Mouse (Mus musculus) natural killer cell, adult 2 months (primary cell): ENCODE results near the gene Gm10799.
"Not testable (repeated sequence)": the region's sequence is repeated elsewhere in the genome, so short reads cannot be mapped to it uniquely, and the experiment has no call there.

Experiments
- DNase-seq, 2 experiments: peaks; one replicate each; pipeline ENCODE4 v3.0.0; 2022; ENCODE audit warnings: low spot score in 2 of 2

The Gm10799 gene

DNA sequence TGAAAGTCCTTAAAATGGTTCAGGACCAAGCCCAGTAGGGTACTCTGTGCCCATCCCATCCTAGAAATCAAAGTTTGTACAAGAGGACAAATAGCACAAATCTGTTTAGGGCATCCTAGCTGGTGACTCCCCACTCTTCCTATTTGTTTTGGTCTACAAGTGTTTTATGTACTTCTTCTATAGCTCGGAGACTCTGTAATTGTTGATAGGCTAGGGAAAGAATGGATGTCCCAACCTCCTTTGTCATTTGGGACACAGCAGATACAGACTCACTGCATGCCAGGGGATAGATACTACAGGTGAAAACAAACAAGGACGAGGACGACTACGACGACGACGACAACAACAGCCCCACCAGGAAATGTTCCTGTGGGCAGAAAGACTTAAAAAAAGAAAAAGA lies at the start of gene Gm10799:
Gene Gm10799, minus strand, starts transcription at position 101 of the 400 bp plus-strand sequence.
- not testable (repeated sequence) for DNase-seq

DNA sequence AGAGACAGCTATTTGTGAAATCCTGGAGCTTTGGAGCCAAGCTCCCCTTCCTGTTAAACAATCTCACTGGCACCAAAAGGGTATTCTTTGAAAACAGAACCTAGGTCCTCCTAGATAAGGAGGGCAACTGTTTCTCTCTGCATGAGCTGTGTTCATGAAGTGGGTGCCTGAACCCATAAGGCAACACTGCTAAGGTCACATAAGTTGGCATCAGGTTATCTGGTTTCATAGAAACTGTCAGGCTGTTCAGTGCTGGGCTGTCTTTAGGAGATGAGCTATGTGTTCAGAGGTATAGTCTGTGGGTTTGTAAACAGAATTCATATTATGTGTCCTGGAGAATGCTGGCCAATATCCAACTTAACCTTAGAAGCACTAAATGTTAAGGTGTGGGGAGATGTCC lies 48.8 kb upstream of the Gm10799 start:
- DNase-seq = not testable (repeated sequence)

DNA sequence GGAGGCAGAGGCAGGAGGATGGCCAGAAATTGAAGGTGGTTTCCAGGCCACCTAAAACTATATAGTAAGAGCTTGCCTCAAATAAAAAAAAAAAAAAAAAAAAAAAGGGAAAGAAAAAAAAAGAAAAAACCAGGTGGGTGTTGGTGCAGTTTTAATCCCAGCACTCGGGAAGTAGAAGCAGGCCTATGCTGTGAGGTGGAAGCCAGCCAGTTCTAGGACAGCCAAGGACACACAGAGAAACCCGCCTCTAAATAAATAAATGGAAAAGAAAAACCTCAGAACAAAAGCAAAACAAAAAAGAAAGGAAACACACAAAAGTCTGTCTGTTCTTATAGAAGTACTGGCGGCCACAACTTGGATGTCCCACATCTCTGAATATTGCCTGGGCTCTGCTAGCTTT lies 46.5 kb upstream of the Gm10799 start:
- DNase-seq = no peak

GRCm38 (mm10) chr2:104113563-104113962 lies 45.2 kb upstream of the Gm10799 start:
- not testable (repeated sequence) for DNase-seq

DNA sequence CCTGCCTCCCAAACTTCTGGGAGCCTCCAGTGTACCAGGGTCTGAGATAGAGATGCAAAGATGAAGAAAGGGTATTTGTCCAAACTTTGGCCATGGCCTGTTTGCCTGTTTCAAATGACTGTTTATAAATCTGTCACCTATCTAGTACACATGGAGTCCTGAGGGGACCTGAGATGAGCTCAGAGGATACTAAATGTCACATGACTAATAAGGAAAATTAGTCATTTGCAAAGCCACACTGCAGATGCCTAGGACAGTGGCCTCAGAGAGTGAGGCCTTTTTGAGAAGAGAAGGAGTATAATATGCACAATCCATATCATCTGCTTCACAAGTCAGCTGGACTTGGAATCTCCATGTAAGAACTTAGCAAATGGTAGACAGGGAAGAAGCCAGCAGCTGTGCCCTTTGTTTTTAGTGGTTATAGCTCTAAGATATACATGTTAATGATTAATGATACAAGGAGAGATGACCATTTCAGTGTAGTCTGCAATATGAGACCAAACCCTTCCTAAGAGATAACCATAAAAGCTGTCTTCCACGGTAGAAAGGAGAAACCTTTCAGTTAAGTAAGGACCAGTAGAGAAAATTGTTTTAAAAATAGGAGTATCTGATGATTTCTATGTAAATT lies 42.9 kb upstream of the Gm10799 start:
- not testable (repeated sequence) for DNase-seq

DNA sequence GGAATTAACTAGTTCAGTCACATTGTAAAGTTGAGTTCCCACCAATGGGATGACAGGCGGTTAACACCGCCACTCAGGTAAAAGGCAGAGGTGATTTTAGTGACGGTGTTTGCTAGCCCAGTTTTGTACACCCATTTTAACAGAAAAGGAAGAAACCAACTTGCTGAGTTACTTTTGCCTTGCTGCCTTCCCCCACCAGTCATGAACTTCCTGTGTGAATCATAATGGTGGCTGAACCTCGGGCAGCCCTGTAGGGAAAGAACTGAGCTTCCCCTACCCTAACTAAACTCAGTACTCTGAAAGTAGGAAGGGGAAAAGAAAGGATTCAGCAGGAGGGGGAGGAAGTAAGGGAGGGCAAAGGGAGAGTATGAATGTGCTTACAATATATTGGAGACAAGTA lies 41.7 kb upstream of the Gm10799 start:
- DNase-seq = no peak

DNA sequence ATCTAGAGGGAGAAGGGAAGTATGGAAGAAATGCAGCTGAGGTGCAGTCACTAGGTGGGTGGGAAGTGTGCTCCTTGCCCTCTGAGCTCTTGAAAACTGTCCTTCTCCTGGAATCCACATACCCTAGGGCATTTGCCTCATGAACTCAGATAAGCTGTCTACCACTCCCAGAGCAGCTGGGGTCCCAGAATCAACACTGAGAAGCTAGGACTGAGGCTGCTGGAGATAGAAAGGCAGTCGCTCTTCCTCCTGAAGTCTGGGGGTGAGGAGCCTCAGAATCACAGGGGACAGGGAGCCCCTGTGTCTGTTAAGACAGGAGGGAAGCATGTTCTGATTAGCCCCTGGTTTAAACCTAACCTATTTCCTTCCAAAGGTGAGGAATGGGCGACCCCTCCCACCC lies 41.2 kb upstream of the Gm10799 start:
- no peak for DNase-seq

DNA sequence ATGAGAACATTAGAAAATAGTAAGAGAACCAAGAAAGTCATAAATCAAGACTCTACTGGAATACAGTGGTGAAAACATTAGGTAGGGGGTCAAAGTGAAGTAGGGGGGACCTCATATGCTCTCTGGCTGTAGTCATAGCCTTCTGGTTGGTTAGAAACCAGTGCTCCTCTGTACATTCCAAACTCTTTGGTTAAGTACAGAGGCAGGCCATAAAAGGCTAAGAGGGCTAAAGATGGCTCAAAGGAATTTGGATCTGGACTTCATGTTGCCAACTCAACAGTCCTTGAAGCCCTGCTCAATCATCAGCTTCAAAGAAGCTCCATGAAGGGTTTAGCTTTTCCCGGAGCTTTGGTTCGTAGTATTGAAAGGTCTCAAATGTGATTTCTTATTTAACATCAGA lies 40.7 kb upstream of the Gm10799 start:
- DNase-seq = not testable (repeated sequence)

DNA sequence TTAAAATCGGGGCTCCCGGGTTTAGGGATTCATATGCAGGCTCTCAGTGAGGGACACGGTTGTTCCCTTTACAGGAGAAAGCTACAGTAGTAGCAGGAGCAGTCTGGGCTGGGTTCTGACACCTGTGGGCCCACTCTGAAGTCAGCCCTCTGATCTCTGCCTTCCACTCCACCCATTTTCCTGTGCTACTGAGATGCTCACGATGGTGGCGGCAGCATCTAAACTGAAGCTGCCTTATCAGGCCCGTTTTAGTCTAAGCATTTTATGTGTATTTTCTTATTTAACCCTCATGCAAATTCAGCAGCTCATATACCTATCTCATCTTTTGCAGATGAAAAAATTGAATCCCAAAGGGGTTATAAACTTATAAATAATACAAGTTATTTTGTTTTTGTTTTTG lies 36.5 kb upstream of the Gm10799 start:
- no peak for DNase-seq

DNA sequence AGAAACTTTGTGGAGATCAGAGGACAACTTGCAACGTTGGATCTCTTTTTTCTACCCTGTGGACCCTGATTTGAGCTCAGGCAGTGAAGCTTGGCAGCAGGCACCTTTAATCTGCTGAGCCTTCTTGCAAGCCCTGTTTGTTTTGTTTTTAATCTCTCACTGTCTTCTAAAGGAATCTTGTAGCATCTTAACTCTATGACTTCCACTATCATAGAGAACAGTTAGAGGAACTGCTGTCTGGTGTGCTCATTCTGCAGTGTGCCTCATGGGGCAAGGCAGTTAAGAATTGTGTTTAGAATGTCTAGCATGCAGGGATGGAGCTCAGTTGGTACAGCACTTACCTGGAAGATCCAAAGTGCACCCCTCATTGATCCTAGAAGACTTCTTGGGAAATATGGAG lies 31.6 kb upstream of the Gm10799 start:
- DNase-seq = no peak

DNA sequence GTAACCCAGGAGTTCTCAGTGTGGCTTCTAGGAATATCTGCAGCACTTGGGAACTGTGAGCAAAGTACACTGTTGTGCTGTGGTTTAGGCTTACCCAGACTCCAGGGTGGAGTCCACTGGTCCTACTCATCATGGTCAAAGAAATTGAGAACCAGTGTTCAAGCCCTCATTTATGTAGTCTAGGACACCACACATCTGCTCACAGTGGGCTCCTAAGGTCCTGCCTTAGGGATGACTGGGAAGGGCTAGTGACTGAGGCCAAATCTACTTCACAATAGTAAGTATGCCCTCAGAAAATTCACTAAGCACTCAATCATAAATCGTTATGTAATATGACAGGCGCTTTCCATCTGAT lies 30.9 kb upstream of the Gm10799 start:
- no peak for DNase-seq

- no peak for DNase-seq
These were observed 30.3 kb upstream of the Gm10799 start for GRCm38 (mm10) chr2:104098529-104099230.

GRCm38 (mm10) chr2:104097396-104097795 lies 29.0 kb upstream of the Gm10799 start:
- DNase-seq = not testable (repeated sequence)

GRCm38 (mm10) chr2:104096796-104097195 lies 28.4 kb upstream of the Gm10799 start:
- DNase-seq = not testable (repeated sequence)

DNA sequence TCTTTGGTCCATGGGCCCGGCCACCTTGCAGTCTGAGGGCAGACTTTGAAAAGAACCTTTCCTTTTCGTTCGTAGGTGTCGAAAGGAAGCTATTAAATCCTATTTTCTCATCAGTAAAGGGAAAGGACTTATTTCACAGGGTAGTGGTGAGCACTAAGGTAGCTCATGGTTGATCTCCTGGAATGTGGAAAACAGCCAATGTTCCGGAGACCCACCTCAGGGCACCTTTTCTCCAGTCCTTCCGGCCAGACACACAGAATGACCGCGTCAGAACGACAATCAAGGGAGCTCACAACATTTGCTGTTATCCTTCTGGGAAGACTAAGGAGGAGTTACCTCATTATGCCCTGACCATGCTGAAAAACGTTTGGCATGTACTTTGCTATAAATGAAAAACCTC lies 27.9 kb upstream of the Gm10799 start:
- no peak for DNase-seq

DNA sequence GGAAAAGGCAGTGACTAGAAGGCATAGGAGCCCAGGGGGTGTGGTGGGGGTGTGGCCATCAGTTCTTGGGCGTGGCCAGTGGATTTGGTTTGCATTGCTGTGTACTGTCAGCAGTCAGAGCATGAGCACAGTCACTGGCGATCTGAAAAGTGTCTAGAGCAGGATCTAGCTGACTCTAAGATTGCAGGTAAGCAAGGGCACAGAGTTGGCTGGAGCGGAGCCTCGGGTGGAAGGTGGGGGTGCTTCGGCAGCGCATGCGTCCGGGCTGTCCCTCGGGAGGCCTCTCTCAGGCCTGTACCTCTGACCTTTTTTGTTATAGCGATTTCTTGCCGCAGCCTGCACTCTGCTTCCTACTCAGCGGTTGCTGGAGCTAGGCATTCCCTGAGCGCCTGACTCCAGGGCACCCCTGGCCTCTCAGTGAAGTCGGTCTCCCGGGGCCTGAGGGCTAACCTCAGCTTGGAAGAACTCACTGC lies 27.4 kb upstream of the Gm10799 start, which contains the start of gene Cd59a:
Gene Cd59a, plus strand, starts transcription at position 61 of the 473 bp plus-strand sequence.
- peak in 1 of 2 experiments; percentile 23 for DNase-seq

- no peak for DNase-seq
These were observed 25.0 kb upstream of the Gm10799 start for GRCm38 (mm10) chr2:104093305-104093704.

DNA sequence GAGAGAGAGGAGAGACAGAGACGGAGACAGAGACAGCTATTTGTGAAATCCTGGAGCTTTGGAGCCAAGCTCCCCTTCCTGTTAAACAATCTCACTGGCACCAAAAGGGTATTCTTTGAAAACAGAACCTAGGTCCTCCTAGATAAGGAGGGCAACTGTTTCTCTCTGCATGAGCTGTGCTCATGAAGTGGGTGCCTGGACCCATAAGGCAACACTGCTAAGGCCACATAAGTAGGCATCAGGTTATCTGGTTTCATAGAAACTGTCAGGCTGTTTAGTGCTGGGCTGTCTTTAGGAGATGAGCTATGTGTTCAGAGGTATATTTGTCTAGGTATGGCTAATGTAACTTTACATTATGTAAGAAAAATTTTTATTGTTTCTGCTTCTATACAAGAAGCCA lies 19.2 kb upstream of the Gm10799 start:
- not testable (repeated sequence) for DNase-seq

DNA sequence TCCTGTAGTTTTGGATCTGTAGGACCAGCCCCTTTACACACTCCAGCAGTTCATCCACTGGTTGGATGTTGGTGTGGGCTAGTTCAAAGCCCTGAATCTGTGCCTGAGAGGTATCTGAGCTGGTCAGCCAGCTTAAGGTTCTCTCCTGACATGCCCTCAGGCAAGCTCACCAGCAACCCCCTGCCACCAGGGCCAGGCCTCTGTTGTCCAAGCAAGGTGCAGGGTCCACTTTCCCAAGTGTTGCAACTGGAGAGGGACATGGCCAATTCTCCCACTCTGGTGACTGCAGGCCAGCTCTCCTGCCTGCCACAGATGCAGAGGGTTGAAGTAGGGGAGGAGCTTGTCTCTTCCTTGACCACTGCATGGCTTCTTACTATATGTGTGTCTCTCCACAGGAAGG lies 15.7 kb upstream of the Gm10799 start:
- not testable (repeated sequence) for DNase-seq

DNA sequence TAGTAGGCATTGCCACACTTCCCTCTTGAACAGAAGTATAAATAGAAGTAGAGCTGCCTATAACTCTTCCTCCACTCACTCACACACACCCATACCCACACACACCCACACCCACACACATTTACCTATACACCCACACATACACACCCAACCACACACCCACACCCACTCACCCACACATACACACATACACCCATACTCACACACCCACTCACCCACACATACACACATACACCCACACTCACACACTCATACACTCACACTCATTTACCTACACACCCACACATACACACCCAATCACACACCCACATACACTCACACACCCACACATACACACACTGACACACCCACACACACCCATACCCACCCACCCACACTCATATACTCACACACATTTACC lies 14.1 kb upstream of the Gm10799 start:
- no peak for DNase-seq

DNA sequence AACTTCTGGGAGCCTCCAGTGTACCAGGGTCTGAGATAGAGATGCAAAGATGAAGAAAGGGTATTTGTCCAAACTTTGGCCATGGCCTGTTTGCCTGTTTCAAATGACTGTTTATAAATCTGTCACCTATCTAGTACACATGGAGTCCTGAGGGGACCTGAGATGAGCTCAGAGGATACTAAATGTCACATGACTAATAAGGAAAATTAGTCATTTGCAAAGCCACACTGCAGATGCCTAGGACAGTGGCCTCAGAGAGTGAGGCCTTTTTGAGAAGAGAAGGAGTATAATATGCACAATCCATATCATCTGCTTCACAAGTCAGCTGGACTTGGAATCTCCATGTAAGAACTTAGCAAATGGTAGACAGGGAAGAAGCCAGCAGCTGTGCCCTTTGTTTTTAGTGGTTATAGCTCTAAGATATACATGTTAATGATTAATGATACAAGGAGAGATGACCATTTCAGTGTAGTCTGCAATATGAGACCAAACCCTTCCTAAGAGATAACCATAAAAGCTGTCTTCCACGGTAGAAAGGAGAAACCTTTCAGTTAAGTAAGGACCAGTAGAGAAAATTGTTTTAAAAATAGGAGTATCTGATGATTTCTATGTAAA lies 13.2 kb upstream of the Gm10799 start:
- not testable (repeated sequence) for DNase-seq

DNA sequence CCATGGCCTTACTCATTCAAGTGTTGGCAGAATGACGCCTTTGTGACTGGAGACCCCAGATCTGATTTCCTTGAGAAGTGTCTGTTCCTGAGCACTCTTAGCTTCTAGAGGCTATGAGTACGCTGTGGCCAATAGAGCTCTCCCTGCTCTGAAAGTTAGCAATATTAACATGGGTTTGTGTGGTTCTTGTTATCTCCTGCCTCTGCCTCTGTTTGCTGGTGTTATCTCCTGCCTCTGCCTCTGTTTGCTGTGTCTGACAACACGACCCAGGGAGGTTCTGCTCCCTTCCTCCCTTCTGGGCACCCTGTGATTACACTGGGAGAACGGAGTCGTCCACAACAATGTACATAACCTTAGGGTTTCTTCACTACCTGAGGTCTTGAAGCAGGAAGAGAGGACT lies 9.9 kb upstream of the Gm10799 start:
- DNase-seq = not testable (repeated sequence)

DNA sequence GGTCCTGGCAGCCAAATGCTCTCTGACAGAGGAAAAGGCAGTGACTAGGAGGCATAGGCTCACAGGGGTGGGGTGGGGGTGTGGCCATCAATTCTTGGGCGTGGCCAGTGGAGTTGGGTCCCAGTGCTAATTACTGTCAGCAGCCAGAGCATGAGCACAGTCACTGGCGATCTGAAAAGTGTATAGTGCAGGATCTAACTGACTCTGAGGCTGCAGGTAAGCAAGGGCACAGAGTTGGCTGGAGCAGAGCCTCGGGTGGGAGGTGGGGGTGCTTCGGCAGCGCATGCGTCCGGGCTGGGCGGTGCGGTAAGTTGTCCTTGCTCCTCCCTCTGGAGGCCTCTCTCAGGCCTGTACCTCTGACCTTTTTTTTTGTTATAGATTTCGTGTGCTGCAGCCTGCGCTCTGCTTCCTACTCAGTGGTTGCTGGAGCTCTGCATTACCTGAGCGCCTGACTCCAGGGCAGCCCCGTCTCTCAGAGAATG lies 1.4 kb upstream of the Gm10799 start, which contains the start of gene Cd59b:
Gene Cd59b, plus strand, starts transcription at position 146 of the 482 bp plus-strand sequence.
- DNase-seq = peak; percentile 7 to 24
